Mouse (Mus musculus) heart, embryonic 12.5 days (tissue): ENCODE results near the gene Dhdh. TPM values are rescaled to one million over a fixed set of nuclear protein-coding genes. Genes with fewer than 3 reads are reported as not detected.
A peak's percentile ranks its signal among the peaks of the same experiment; 100 is the strongest.
"Not testable (repeated sequence)": the region's sequence is repeated elsewhere in the genome, so short reads cannot be mapped to it uniquely, and the experiment has no call there.

Experiments used
- ATAC-seq: fragments of 200-750 bp; cut with Nextera tagmentation; 2 replicates; pipeline ENCODE4 v1.8.0; 2017; ENCODE audit warnings: moderate TSS enrichment, moderate library complexity; ENCODE audit not compliant: insufficient number of reproducible peaks, low FRiP score
- H3K27ac ChIP-seq: fragments of 300-500 bp; sonication (generic); 2 replicates; pipeline ENCODE4 v1.5.1; 2016; ENCODE audit warnings: mild to moderate bottlenecking, moderate library complexity; ENCODE audit not compliant: poor library complexity, severe bottlenecking
- H3K27me3 ChIP-seq: fragments of 300-500 bp; sonication (generic); replicated peaks from 2 replicates; pipeline ENCODE4 v1.6.1; 2016; ENCODE audit warnings: mild to moderate bottlenecking, moderate library complexity
- H3K36me3 ChIP-seq: fragments of 300-500 bp; sonication (generic); 2 replicates; pipeline ENCODE4 v1.6.1; 2016; ENCODE audit warnings: mild to moderate bottlenecking, moderate library complexity
- H3K4me1 ChIP-seq: fragments of 300-500 bp; sonication (generic); replicated peaks from 2 replicates; pipeline ENCODE4 v1.6.1; 2016; ENCODE audit warnings: mild to moderate bottlenecking
- H3K4me2 ChIP-seq: fragments of 300-500 bp; sonication (generic); 2 replicates; pipeline ENCODE4 v1.6.1; 2016; ENCODE audit warnings: mild to moderate bottlenecking, moderate library complexity
- H3K4me3 ChIP-seq: fragments of 300-500 bp; sonication (generic); 2 replicates; pipeline ENCODE4 v1.5.1; 2016; ENCODE audit warnings: mild to moderate bottlenecking
- H3K9ac ChIP-seq: fragments of 300-500 bp; sonication (generic); 2 replicates; pipeline ENCODE4 v1.6.1; 2016; ENCODE audit warnings: mild to moderate bottlenecking, moderate library complexity
- H3K9me3 ChIP-seq: fragments of 300-500 bp; sonication (generic); replicated peaks from 2 replicates; pipeline ENCODE4 v1.6.1; 2016; ENCODE audit warnings: mild to moderate bottlenecking, moderate library complexity
- WGBS: fragments of 180-500 bp; shearing (Covaris S2); methylation state at CpG from one replicate; pipeline ENCODE4 v1.1.7; 2016; 5-methylcytosine and 5-hydroxymethylcytosine counted together
- polyA plus RNA-seq: library from polyadenylated mRNA; unstranded; fragments of >200 nt; fragmentation: Nextera tagmentation; extraction: Ambion mirVana; gene quantifications from 2 replicates; pipeline ENCODE4 v1.2.1, GENCODE M21; 2016

Gene Dhdh
- polyA plus RNA-seq, 1 experiment from 2014 or later, result 4.3 TPM

- Histone ChIP-seq H3K9me3 (no peaks in the 10 kb centered on the region), H3K4me1 (peaks cover 20% of the 10 kb centered on the region), H3K4me3 (peak overlapping the region; percentile 94), H3K27ac (no peak overlapping the region), H3K27me3 (no peaks in the 10 kb centered on the region), H3K4me2 (peak overlapping the region; percentile 93), H3K36me3 (peaks cover 31% of the 10 kb centered on the region), H3K9ac (no peak overlapping the region)
- peak; percentile 15 for ATAC-seq
- 33% methylated on average over 7 of the region's 7 CpGs for WGBS
Observed at GRCm38 (mm10) chr7:45467090-45467670, 21.4 kb downstream of the Dhdh start.

- Histone ChIP-seq H3K36me3 (peaks cover 38% of the 10 kb centered on the region), H3K4me3 (peak within 1 kb of the TSS; percentile 94), H3K9ac (peak within 1 kb of the TSS; percentile 94), H3K4me2 (peak within 1 kb of the TSS; percentile 93), H3K9me3 (no peaks in the 10 kb centered on the region), H3K27me3 (no peaks in the 10 kb centered on the region), H3K27ac (peak within 1 kb of the TSS; percentile 41), H3K4me1 (peaks cover 25% of the 10 kb centered on the region)
- peak; percentile 88 for ATAC-seq
- WGBS, result under 1% methylated on average over 56 of the region's 58 CpGs
Observed at GRCm38 (mm10) chr7:45466283-45467089, 22.1 kb downstream of the Dhdh start, which contains the start of gene Bax. TSS of gene Bax (minus strand) at chr7:45466898.

GRCm38 (mm10) chr7:45465549-45465948 lies 23.1 kb downstream of the Dhdh start:
- H3K27me3 ChIP-seq, result no peaks in the 10 kb centered on the region
- WGBS, result 73% methylated on average over 9 of the region's 9 CpGs
- peak overlapping the region; percentile 93 for H3K4me2 ChIP-seq
- peaks cover 41% of the 10 kb centered on the region for H3K36me3 ChIP-seq
- no peak for ATAC-seq
- peak overlapping the region; percentile 94 for H3K9ac ChIP-seq
- H3K4me3 ChIP-seq, result peak overlapping the region; percentile 94
- H3K9me3 ChIP-seq, result no peaks in the 10 kb centered on the region
- peaks cover 34% of the 10 kb centered on the region for H3K4me1 ChIP-seq
- no peak overlapping the region for H3K27ac ChIP-seq

GRCm38 (mm10) chr7:45465112-45465511 lies 23.5 kb downstream of the Dhdh start:
- no peak overlapping the region for H3K9ac ChIP-seq
- H3K4me3 ChIP-seq, result no peak overlapping the region
- H3K4me2 ChIP-seq, result peak overlapping the region; percentile 93
- H3K27ac ChIP-seq, result no peak overlapping the region
- peaks cover 41% of the 10 kb centered on the region for H3K36me3 ChIP-seq
- no peaks in the 10 kb centered on the region for H3K27me3 ChIP-seq
- H3K9me3 ChIP-seq, result no peaks in the 10 kb centered on the region
- 94% methylated on average over 12 of the region's 12 CpGs for WGBS
- no peak for ATAC-seq
- H3K4me1 ChIP-seq, result peaks cover 38% of the 10 kb centered on the region

GRCm38 (mm10) chr7:45463987-45464778 lies 24.4 kb downstream of the Dhdh start:
- peaks cover 40% of the 10 kb centered on the region for H3K4me1 ChIP-seq
- 94% methylated on average over 7 of the region's 7 CpGs for WGBS
- H3K9ac ChIP-seq, result no peak overlapping the region
- no peak overlapping the region for H3K4me3 ChIP-seq
- no peaks in the 10 kb centered on the region for H3K9me3 ChIP-seq
- no peaks in the 10 kb centered on the region for H3K27me3 ChIP-seq
- H3K36me3 ChIP-seq, result peaks cover 41% of the 10 kb centered on the region
- H3K27ac ChIP-seq, result no peak overlapping the region
- no peak overlapping the region for H3K4me2 ChIP-seq
- no peak for ATAC-seq

- H3K9ac ChIP-seq, H3K4me2 ChIP-seq, H3K9me3 ChIP-seq, ATAC-seq, H3K27me3 ChIP-seq, H3K4me3 ChIP-seq, H3K27ac ChIP-seq: not testable (repeated sequence)
- WGBS, result 79% methylated on average over 4 of the region's 4 CpGs
- Histone ChIP-seq H3K4me1 (peaks cover 46% of the 10 kb centered on the region), H3K36me3 (peaks cover 50% of the 10 kb centered on the region)
Observed at GRCm38 (mm10) chr7:45462868-45463267, 25.7 kb downstream of the Dhdh start.

GRCm38 (mm10) chr7:45462325-45462724 lies 26.3 kb downstream of the Dhdh start:
- Histone ChIP-seq H3K4me2 (no peak overlapping the region), H3K27me3 (no peaks in the 10 kb centered on the region), H3K4me3 (no peak overlapping the region), H3K9ac (no peak overlapping the region), H3K36me3 (peaks cover 55% of the 10 kb centered on the region), H3K9me3 (no peaks in the 10 kb centered on the region), H3K4me1 (peaks cover 50% of the 10 kb centered on the region), H3K27ac (no peak overlapping the region)
- 88% methylated on average over 4 of the region's 4 CpGs for WGBS
- no peak for ATAC-seq

- 0 out of 2 replicates have a peak overlapping the region, but pooled peaks have one; percentile 72 for H3K4me2 ChIP-seq
- no peak for ATAC-seq
- H3K27me3 ChIP-seq, result no peaks in the 10 kb centered on the region
- 88% methylated on average over 4 of the region's 4 CpGs for WGBS
- peaks cover 60% of the 10 kb centered on the region for H3K36me3 ChIP-seq
- no peak overlapping the region for H3K9ac ChIP-seq
- H3K4me3 ChIP-seq, result no peak overlapping the region
- H3K4me1 ChIP-seq, result peaks cover 52% of the 10 kb centered on the region
- no peaks in the 10 kb centered on the region for H3K9me3 ChIP-seq
- peak overlapping the region; percentile 86 for H3K27ac ChIP-seq
Observed at GRCm38 (mm10) chr7:45461781-45462180, 26.8 kb downstream of the Dhdh start.

GRCm38 (mm10) chr7:45461326-45461725 lies 27.3 kb downstream of the Dhdh start:
- Histone ChIP-seq H3K9me3 (no peaks in the 10 kb centered on the region), H3K27me3 (no peaks in the 10 kb centered on the region), H3K4me3 (peak overlapping the region; percentile 75), H3K27ac (peak overlapping the region; percentile 86), H3K9ac (peak overlapping the region; percentile 64; the same call in 1 of the 2 replicates), H3K36me3 (peaks cover 64% of the 10 kb centered on the region), H3K4me2 (peak overlapping the region; percentile 72), H3K4me1 (peaks cover 56% of the 10 kb centered on the region)
- ATAC-seq, result peak; percentile 5; the same call in 1 of the 2 replicates
- WGBS, result 58% methylated on average over 5 of the region's 5 CpGs

GRCm38 (mm10) chr7:45460860-45461314 lies 27.7 kb downstream of the Dhdh start:
- Histone ChIP-seq H3K9me3 (no peaks in the 10 kb centered on the region), H3K4me3 (peak overlapping the region; percentile 75), H3K4me1 (peaks cover 56% of the 10 kb centered on the region), H3K4me2 (peak overlapping the region; percentile 72), H3K9ac (peak overlapping the region; percentile 64), H3K27ac (peak overlapping the region; percentile 86), H3K27me3 (no peaks in the 10 kb centered on the region), H3K36me3 (peaks cover 68% of the 10 kb centered on the region)
- peak; percentile 75 for ATAC-seq
- 8% methylated on average over 13 of the region's 13 CpGs for WGBS

- Histone ChIP-seq H3K4me3 (peak overlapping the region; percentile 75), H3K36me3 (peaks cover 73% of the 10 kb centered on the region), H3K4me2 (peak overlapping the region; percentile 72), H3K27ac (peak overlapping the region; percentile 86), H3K27me3 (no peaks in the 10 kb centered on the region), H3K9me3 (no peaks in the 10 kb centered on the region), H3K9ac (peak overlapping the region; percentile 64), H3K4me1 (peaks cover 51% of the 10 kb centered on the region)
- no peak for ATAC-seq
- WGBS, result 71% methylated on average over 7 of the region's 7 CpGs
Observed at GRCm38 (mm10) chr7:45460377-45460776, 28.2 kb downstream of the Dhdh start.
